21 mouse cellular contexts compared by ENCODE assay signal in the genomic region with DNA sequence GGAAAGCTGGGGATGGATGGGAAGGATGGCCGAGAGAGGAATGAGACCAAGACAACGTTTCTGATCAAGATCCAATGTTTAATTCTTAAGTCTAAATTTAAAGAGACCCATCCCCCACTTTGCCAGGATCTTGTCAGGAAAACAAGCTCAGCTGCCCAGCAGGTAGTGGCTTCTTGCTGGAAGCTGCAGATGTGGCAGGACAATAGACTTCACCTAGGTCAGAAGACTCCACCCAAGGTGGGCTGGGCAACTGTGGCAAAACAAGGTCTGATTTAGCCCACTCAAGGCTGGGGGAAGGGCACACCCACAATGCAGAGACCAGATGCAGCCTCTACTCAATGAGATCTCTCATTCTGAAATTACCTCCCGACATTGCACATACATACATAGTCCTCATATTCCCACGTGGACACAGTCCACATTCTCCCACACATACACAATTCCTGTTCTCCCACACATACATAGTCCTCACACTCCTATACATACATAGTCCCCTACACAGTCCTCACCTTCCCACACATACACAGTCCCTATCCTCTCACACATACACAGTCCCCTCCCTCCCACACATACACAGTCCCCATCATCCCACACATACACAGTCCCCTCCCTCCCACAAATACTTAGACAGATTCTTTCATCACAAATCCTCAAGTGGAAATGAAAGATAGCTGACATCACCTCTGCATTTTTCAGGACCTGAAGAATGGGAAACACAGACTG.
DNase-seq lines count a peak whose midpoint lies in the region; ATAC-seq and TF ChIP-seq lines count a peak whose summit lies in the region.
"Had no signal": no experiment of that assay in that cellular context is flagged by ENCODE, and none has a peak within 500 bp of the region (broad histone marks: within the 10 kb centered on the region; RNA-seq: fewer than 3 reads in every experiment).

No protein-coding gene starts in this region.

- peak; percentile 66; the same call in 1 of the 2 replicates for ATAC-seq in forebrain, embryonic 15.5 days (replicated peaks)
- ATAC-seq in forebrain, embryonic 11.5 days (replicated peaks; ENCODE audit: low FRiP score), result no peak
- ATAC-seq in hindbrain, embryonic 13.5 days (ENCODE audit: low FRiP score), result 0 out of 2 replicates have a peak, but pooled peaks have one; percentile 52
- no peak for ATAC-seq in hindbrain, embryonic 14.5 days (ENCODE audit: low FRiP score)
- ATAC-seq in midbrain, postnatal 0 days (ENCODE audit: low FRiP score), result 0 out of 2 replicates have a peak, but pooled peaks have one; percentile 63
- no peak for ATAC-seq in midbrain, embryonic 14.5 days (ENCODE audit: low FRiP score, low TSS enrichment)
- ATAC-seq in embryonic facial prominence, embryonic 13.5 days (ENCODE audit: insufficient number of reproducible peaks, insufficient read depth, low FRiP score, low TSS enrichment, low read depth), result 0 out of 2 replicates have a peak, but pooled peaks have one; percentile 26
- ATAC-seq: activated CD4-positive, CD25-positive, alpha-beta regulatory T cell, adult 4 months; intestine, embryonic 15.5 days had no signal

- intact Hi-C loops in left cerebral cortex, postnatal 36 days (cut with DNase I), result no loop called here

- 82% methylated on average over 4 of the region's 4 CpGs for WGBS in forebrain, embryonic 15.5 days
- 73% methylated on average over 4 of the region's 4 CpGs for WGBS in forebrain, embryonic 11.5 days
- WGBS in hindbrain, embryonic 13.5 days, result 83% methylated on average over 4 of the region's 4 CpGs
- 79% methylated on average over 4 of the region's 4 CpGs for WGBS in hindbrain, embryonic 14.5 days
- WGBS in midbrain, postnatal 0 days, result 77% methylated on average over 4 of the region's 4 CpGs
- 83% methylated on average over 4 of the region's 4 CpGs for WGBS in midbrain, embryonic 14.5 days
- 85% methylated on average over 4 of the region's 4 CpGs for WGBS in embryonic facial prominence, embryonic 13.5 days

- no peak overlapping the region for H3K4me2 ChIP-seq in forebrain, embryonic 15.5 days (replicated peaks)
- H3K4me2 ChIP-seq in forebrain, embryonic 11.5 days (ENCODE audit: low read depth, low read length, severe bottlenecking), result no peak overlapping the region
- no peak overlapping the region for H3K4me2 ChIP-seq in hindbrain, embryonic 13.5 days
- H3K4me2 ChIP-seq in hindbrain, embryonic 14.5 days (replicated peaks), result no peak overlapping the region
- H3K4me2 ChIP-seq in midbrain, postnatal 0 days (ENCODE audit: low read depth, low read length, poor library complexity, severe bottlenecking), result no peak overlapping the region
- no peak overlapping the region for H3K4me2 ChIP-seq in midbrain, embryonic 14.5 days (ENCODE audit: low read length)
- no peak overlapping the region for H3K4me2 ChIP-seq in embryonic facial prominence, embryonic 13.5 days
- H3K4me2 ChIP-seq: intestine, embryonic 15.5 days; limb, embryonic 13.5 days; liver, embryonic 13.5 days; lung, embryonic 14.5 days had no signal

- no peaks in the 10 kb centered on the region for H3K9me3 ChIP-seq in forebrain, embryonic 15.5 days
- H3K9me3 ChIP-seq in forebrain, embryonic 11.5 days (ENCODE audit: control insufficient read depth, low read length), result no peaks in the 10 kb centered on the region
- H3K9me3 ChIP-seq in hindbrain, embryonic 13.5 days, result no peaks in the 10 kb centered on the region
- no peaks in the 10 kb centered on the region for H3K9me3 ChIP-seq in hindbrain, embryonic 14.5 days (ENCODE audit: control insufficient read depth, low read length)
- no peaks in the 10 kb centered on the region for H3K9me3 ChIP-seq in midbrain, postnatal 0 days (ENCODE audit: low read length)
- no peaks in the 10 kb centered on the region for H3K9me3 ChIP-seq in midbrain, embryonic 14.5 days (ENCODE audit: control insufficient read depth, low read length)
- no peaks in the 10 kb centered on the region for H3K9me3 ChIP-seq in embryonic facial prominence, embryonic 13.5 days
- H3K9me3 ChIP-seq: heart, embryonic 10.5 days; intestine, embryonic 15.5 days; limb, embryonic 13.5 days; liver, embryonic 13.5 days; midbrain, embryonic 10.5 days had no signal

- no peak for DNase-seq in forebrain, embryonic 11.5 days (ENCODE audit: low spot score)
- no peak for DNase-seq in hindbrain, embryonic 14.5 days (ENCODE audit: low spot score)
- DNase-seq in midbrain, postnatal 0 days (ENCODE audit: low spot score), result no peak
- DNase-seq in midbrain, embryonic 14.5 days, result no peak
- DNase-seq in left cerebral cortex, postnatal 36 days (ENCODE audit: low spot score in 2 of 2), result no peak
- DNase-seq: adrenal gland, postnatal 10 days; cerebellum, adult 9-10 months; gastrocnemius, postnatal 36 days; heart, postnatal 14 days; liver, embryonic 13.5 days; lung, embryonic 14.5 days; right cerebral cortex, adult 18-20 months had no signal

- H3K9ac ChIP-seq in forebrain, embryonic 15.5 days (replicated peaks), result no peak overlapping the region
- no peak overlapping the region for H3K9ac ChIP-seq in forebrain, embryonic 11.5 days (ENCODE audit: low read length)
- H3K9ac ChIP-seq in hindbrain, embryonic 13.5 days, result no peak overlapping the region
- H3K9ac ChIP-seq in hindbrain, embryonic 14.5 days, result no peak overlapping the region
- H3K9ac ChIP-seq in midbrain, postnatal 0 days (replicated peaks; ENCODE audit: low read length, poor library complexity, severe bottlenecking), result no peak overlapping the region
- H3K9ac ChIP-seq in midbrain, embryonic 14.5 days (replicated peaks; ENCODE audit: low read length), result no peak overlapping the region
- H3K9ac ChIP-seq in embryonic facial prominence, embryonic 13.5 days, result no peak overlapping the region
- H3K9ac ChIP-seq: intestine, embryonic 15.5 days; limb, embryonic 13.5 days; liver, embryonic 13.5 days; lung, embryonic 14.5 days had no signal

- H3K4me1 ChIP-seq in forebrain, embryonic 15.5 days, result peaks cover 4% of the 10 kb centered on the region; the same call in 1 of the 2 replicates
- H3K4me1 ChIP-seq in forebrain, embryonic 11.5 days (replicated peaks; ENCODE audit: control insufficient read depth, insufficient read depth, low read length), result peaks cover 6% of the 10 kb centered on the region; the same call in 1 of the 2 replicates
- peaks cover 19% of the 10 kb centered on the region for H3K4me1 ChIP-seq in hindbrain, embryonic 13.5 days (replicated peaks)
- H3K4me1 ChIP-seq in hindbrain, embryonic 14.5 days (replicated peaks; ENCODE audit: control insufficient read depth, insufficient read depth, low read length), result peaks cover 7% of the 10 kb centered on the region
- H3K4me1 ChIP-seq in midbrain, postnatal 0 days (ENCODE audit: insufficient read depth, low read length), result no peaks in the 10 kb centered on the region
- peaks cover 2% of the 10 kb centered on the region; the same call in 1 of the 2 replicates for H3K4me1 ChIP-seq in midbrain, embryonic 14.5 days (ENCODE audit: control insufficient read depth, insufficient read depth, low read length)
- no peaks in the 10 kb centered on the region for H3K4me1 ChIP-seq in embryonic facial prominence, embryonic 13.5 days
- H3K4me1 ChIP-seq: heart, embryonic 10.5 days; intestine, embryonic 15.5 days; liver, embryonic 13.5 days had no signal

- TF ChIP-seq CTCF in midbrain, postnatal 0 days (IDR thresholded peaks at IDR 0.05), result no peak

- H3K27me3 ChIP-seq in forebrain, embryonic 15.5 days, result no peaks in the 10 kb centered on the region
- no peaks in the 10 kb centered on the region for H3K27me3 ChIP-seq in forebrain, embryonic 11.5 days (ENCODE audit: control insufficient read depth, insufficient read depth, low read length)
- H3K27me3 ChIP-seq in hindbrain, embryonic 13.5 days, result no peaks in the 10 kb centered on the region
- H3K27me3 ChIP-seq in hindbrain, embryonic 14.5 days (ENCODE audit: control insufficient read depth, insufficient read depth, low read length), result no peaks in the 10 kb centered on the region
- no peaks in the 10 kb centered on the region for H3K27me3 ChIP-seq in midbrain, postnatal 0 days (ENCODE audit: insufficient read depth, low read length)
- no peaks in the 10 kb centered on the region for H3K27me3 ChIP-seq in midbrain, embryonic 14.5 days (ENCODE audit: control insufficient read depth, insufficient read depth, low read length)
- H3K27me3 ChIP-seq in embryonic facial prominence, embryonic 13.5 days, result no peaks in the 10 kb centered on the region
- H3K27me3 ChIP-seq: intestine, embryonic 15.5 days; limb, embryonic 13.5 days; liver, embryonic 13.5 days had no signal

- no peak overlapping the region for H3K27ac ChIP-seq in forebrain, embryonic 15.5 days (replicated peaks)
- H3K27ac ChIP-seq in forebrain, embryonic 11.5 days (ENCODE audit: low read depth, low read length), result no peak overlapping the region
- H3K27ac ChIP-seq in hindbrain, embryonic 13.5 days, result no peak overlapping the region
- H3K27ac ChIP-seq in hindbrain, embryonic 14.5 days, result no peak overlapping the region
- no peak overlapping the region for H3K27ac ChIP-seq in midbrain, postnatal 0 days (ENCODE audit: low read depth, low read length)
- no peak overlapping the region for H3K27ac ChIP-seq in midbrain, embryonic 14.5 days (replicated peaks; ENCODE audit: low read depth, low read length)
- no peak overlapping the region for H3K27ac ChIP-seq in embryonic facial prominence, embryonic 13.5 days
- H3K27ac ChIP-seq: heart, embryonic 10.5 days; intestine, embryonic 15.5 days; limb, embryonic 13.5 days; liver, embryonic 13.5 days; macrophage; midbrain, embryonic 10.5 days had no signal

- H3K36me3 ChIP-seq in forebrain, embryonic 15.5 days, result no peaks in the 10 kb centered on the region
- no peaks in the 10 kb centered on the region for H3K36me3 ChIP-seq in forebrain, embryonic 11.5 days (ENCODE audit: control insufficient read depth, insufficient read depth, low read length)
- H3K36me3 ChIP-seq in hindbrain, embryonic 13.5 days, result no peaks in the 10 kb centered on the region
- no peaks in the 10 kb centered on the region for H3K36me3 ChIP-seq in hindbrain, embryonic 14.5 days (replicated peaks; ENCODE audit: control insufficient read depth, insufficient read depth)
- H3K36me3 ChIP-seq in midbrain, postnatal 0 days (ENCODE audit: insufficient read depth, low read length), result no peaks in the 10 kb centered on the region
- no peaks in the 10 kb centered on the region for H3K36me3 ChIP-seq in midbrain, embryonic 14.5 days (ENCODE audit: control insufficient read depth, insufficient read depth, low read length)
- H3K36me3 ChIP-seq in embryonic facial prominence, embryonic 13.5 days, result no peaks in the 10 kb centered on the region
- H3K36me3 ChIP-seq: heart, embryonic 10.5 days; intestine, embryonic 15.5 days; limb, embryonic 13.5 days; liver, embryonic 13.5 days; midbrain, embryonic 10.5 days had no signal

- H3K4me3 ChIP-seq in forebrain, embryonic 15.5 days, result no peak overlapping the region
- no peak overlapping the region for H3K4me3 ChIP-seq in forebrain, embryonic 11.5 days (ENCODE audit: low read depth, low read length)
- H3K4me3 ChIP-seq in hindbrain, embryonic 13.5 days, result no peak overlapping the region
- H3K4me3 ChIP-seq in hindbrain, embryonic 14.5 days (replicated peaks; ENCODE audit: low read length), result no peak overlapping the region
- no peak overlapping the region for H3K4me3 ChIP-seq in midbrain, postnatal 0 days (ENCODE audit: low read depth, low read length)
- no peak overlapping the region for H3K4me3 ChIP-seq in midbrain, embryonic 14.5 days (replicated peaks; ENCODE audit: low read depth, low read length)
- no peak overlapping the region for H3K4me3 ChIP-seq in embryonic facial prominence, embryonic 13.5 days
- H3K4me3 ChIP-seq: heart, embryonic 10.5 days; intestine, embryonic 15.5 days; limb, embryonic 13.5 days; liver, embryonic 13.5 days; midbrain, embryonic 10.5 days had no signal

Comparison
In these comparisons a context has a peak if more than half of its experiments do, and no peak if none do; other contexts are left out.
1. ATAC-seq: peak in forebrain, embryonic 15.5 days (single experiment), hindbrain, embryonic 13.5 days (single experiment), midbrain, postnatal 0 days (single experiment) and embryonic facial prominence, embryonic 13.5 days (single experiment); none in forebrain, embryonic 11.5 days (single experiment), hindbrain, embryonic 14.5 days (single experiment) and midbrain, embryonic 14.5 days (single experiment).